Mouse (Mus musculus) 416B (cell line): ENCODE measurements at regions not wholly inside any gene's neighbourhood (a gene's known extent, or its start where the extent isn't known, plus 50 kb on each side); places are given as distances from the start of the nearest gene placed in this dataset.

Source experiments
- DNase-seq: peaks from one replicate; pipeline ENCODE4 v3.0.0; 2011; ENCODE audit warnings: low read depth

- no peak for DNase-seq
Measured at GRCm38 (mm10) chr6:100096393-100097125, 190.7 kb downstream of the Rybp start.

- DNase-seq: no peak
Measured at GRCm38 (mm10) chr6:100094653-100095217, 192.6 kb downstream of the Rybp start.

GRCm38 (mm10) chr6:100092870-100093269 lies 194.4 kb downstream of the Rybp start:
- no peak for DNase-seq

- no peak for DNase-seq
Measured at GRCm38 (mm10) chr6:100091815-100092214, 195.5 kb downstream of the Rybp start.

GRCm38 (mm10) chr6:100088576-100088975 lies 198.7 kb downstream of the Rybp start:
- DNase-seq: no peak

GRCm38 (mm10) chr6:100086807-100087206 lies 200.5 kb downstream of the Rybp start:
- no peak for DNase-seq

GRCm38 (mm10) chr6:100085981-100086380 lies 201.3 kb downstream of the Rybp start:
- DNase-seq: no peak

- no peak for DNase-seq
Measured at GRCm38 (mm10) chr6:100083868-100084477, 203.3 kb downstream of the Rybp start.

- no peak for DNase-seq
Measured at GRCm38 (mm10) chr6:100083127-100083526, 204.2 kb downstream of the Rybp start.

GRCm38 (mm10) chr6:100074672-100075335 lies 212.5 kb downstream of the Rybp start:
- no peak for DNase-seq

- no peak for DNase-seq
Measured at GRCm38 (mm10) chr6:100072261-100072968, 214.9 kb downstream of the Rybp start.

GRCm38 (mm10) chr6:100069151-100069550 lies 218.1 kb downstream of the Rybp start:
- DNase-seq: no peak

- DNase-seq: no peak
Measured at GRCm38 (mm10) chr6:100067273-100067672, 220.0 kb downstream of the Rybp start.

- DNase-seq: peak; percentile 18
Measured at GRCm38 (mm10) chr6:100065586-100065985, 221.7 kb downstream of the Rybp start.

GRCm38 (mm10) chr6:100062961-100063360 lies 224.3 kb downstream of the Rybp start:
- no peak for DNase-seq

GRCm38 (mm10) chr6:100059803-100060202 lies 227.5 kb downstream of the Rybp start:
- DNase-seq: no peak

- no peak for DNase-seq
Measured at GRCm38 (mm10) chr6:100055980-100056379, 231.3 kb downstream of the Rybp start.

GRCm38 (mm10) chr6:100052955-100053795 lies 234.1 kb downstream of the Rybp start:
- no peak for DNase-seq

GRCm38 (mm10) chr6:100052406-100052805 lies 234.9 kb downstream of the Rybp start:
- no peak for DNase-seq

- DNase-seq: no peak
Measured at GRCm38 (mm10) chr6:100049036-100049435, 238.2 kb downstream of the Rybp start.
